Mouse (Mus musculus) heart, embryonic 14.5 days (tissue): ENCODE results near the gene Gkn2. TPM values are rescaled to one million over a fixed set of nuclear protein-coding genes. Genes with fewer than 3 reads are reported as not detected.

ENCODE experiments used
- ATAC-seq: fragments of 200-750 bp; cut with Nextera tagmentation; 2 replicates; pipeline ENCODE4 v1.8.0; 2017; ENCODE audit warnings: low read depth, moderate TSS enrichment; ENCODE audit not compliant: insufficient number of reproducible peaks, insufficient read depth, low FRiP score
- H3K27ac ChIP-seq, 2 experiments: fragments of 200-500 bp in 1 of 2; fragments of 300-500 bp in 1 of 2; sonication (generic) in 1 of 2; replicated peaks in 1 of 2; 2 replicates each; pipeline ENCODE4 v1.5.1; 2012 to 2014; ENCODE audit warnings: low read depth in 2 of 2, low read length in 2 of 2, control low read depth in 1 of 2, mild to moderate bottlenecking in 1 of 2, mixed read lengths in 1 of 2; ENCODE audit not compliant: control insufficient read depth in 1 of 2, insufficient read depth in 1 of 2
- H3K27me3 ChIP-seq: fragments of 300-500 bp; sonication (generic); 2 replicates; pipeline ENCODE4 v1.6.1; 2014; ENCODE audit warnings: mild to moderate bottlenecking, low read length, control low read depth; ENCODE audit not compliant: control insufficient read depth, insufficient read depth
- H3K36me3 ChIP-seq: fragments of 300-500 bp; sonication (generic); 2 replicates; pipeline ENCODE4 v1.6.1; 2014; ENCODE audit warnings: mild to moderate bottlenecking, control low read depth, low read length, mixed read lengths; ENCODE audit not compliant: control insufficient read depth, insufficient read depth
- H3K4me1 ChIP-seq, 2 experiments: fragments of 200-500 bp in 1 of 2; fragments of 300-500 bp in 1 of 2; sonication (generic) in 1 of 2; 2 replicates each; pipeline ENCODE4 v1.6.1; 2012 to 2014; ENCODE audit warnings: low read length in 2 of 2, control low read depth in 1 of 2, mixed read lengths in 1 of 2; ENCODE audit not compliant: control insufficient read depth in 2 of 2, insufficient read depth in 2 of 2
- H3K4me2 ChIP-seq: fragments of 300-500 bp; sonication (generic); 2 replicates; pipeline ENCODE4 v1.6.1; 2014; ENCODE audit warnings: mild to moderate bottlenecking, low read length
- H3K4me3 ChIP-seq, 2 experiments: fragments of 200-500 bp in 1 of 2; fragments of 300-500 bp in 1 of 2; sonication (generic) in 1 of 2; 2 replicates each; pipeline ENCODE4 v1.5.1; 2012 to 2014; ENCODE audit warnings: low read length in 2 of 2, mild to moderate bottlenecking in 2 of 2, control low read depth in 1 of 2, low read depth in 1 of 2, moderate library complexity in 1 of 2; ENCODE audit not compliant: control insufficient read depth in 1 of 2, insufficient read depth in 1 of 2
- H3K9ac ChIP-seq: fragments of 300-500 bp; sonication (generic); 2 replicates; pipeline ENCODE4 v1.6.1; 2014; ENCODE audit warnings: mild to moderate bottlenecking, low read length
- H3K9me3 ChIP-seq: fragments of 300-500 bp; sonication (generic); 2 replicates; pipeline ENCODE4 v1.6.1; 2016; ENCODE audit warnings: low read length, control low read depth; ENCODE audit not compliant: control insufficient read depth
- WGBS: fragments of 180-500 bp; shearing (Covaris S2); extraction: QIAGEN DNeasy Blood & Tissue Kit; methylation state at CpG from one replicate; pipeline ENCODE4 v1.1.7; 2014; 5-methylcytosine and 5-hydroxymethylcytosine counted together
- polyA plus RNA-seq: library from polyadenylated mRNA; unstranded; fragments of >200 nt; fragmentation: Nextera tagmentation; extraction: Ambion mirVana; gene quantifications from 2 replicates; pipeline ENCODE4 v1.2.1, GENCODE M21; 2014

Gene Gkn2
- polyA plus RNA-seq, 1 experiment from 2014 or later: not detected

- ATAC-seq: peak; percentile 35; the same call in 1 of the 2 replicates
- peaks cover 6% of the 10 kb centered on the region for H3K27me3 ChIP-seq
- peaks cover 4 to 8% of the 10 kb centered on the region in 2 experiments; a peak in 3 of 4 replicates for H3K4me1 ChIP-seq
- H3K4me2 ChIP-seq: peak within 1 kb of the TSS; percentile 78
- WGBS: 1% methylated on average over 54 of the region's 54 CpGs
- peak within 1 kb of the TSS; percentile 57 to 73 for H3K4me3 ChIP-seq
- no peaks in the 10 kb centered on the region for H3K36me3 ChIP-seq
- H3K9me3 ChIP-seq: no peaks in the 10 kb centered on the region
- H3K9ac ChIP-seq: peak within 1 kb of the TSS; percentile 74
- H3K27ac ChIP-seq: peak within 1 kb of the TSS; percentile 63 to 71
Observed at GRCm38 (mm10) chr6:87335091-87335934, 37.8 kb upstream of the Gkn2 start, which contains the start of gene Antxr1. Antxr1 (minus strand) TSS chr6:87335821.

GRCm38 (mm10) chr6:87335935-87336295, 37.2 kb upstream of the Gkn2 start:
- Histone ChIP-seq H3K27ac (no peak overlapping the region), H3K4me3 (no peak overlapping the region), H3K4me1 (peaks cover 4 to 8% of the 10 kb centered on the region in 2 experiments; a peak in 3 of 4 replicates), H3K4me2 (peak overlapping the region; percentile 78), H3K9ac (no peak overlapping the region), H3K36me3 (no peaks in the 10 kb centered on the region), H3K27me3 (peaks cover 6% of the 10 kb centered on the region), H3K9me3 (no peaks in the 10 kb centered on the region)
- 36% methylated on average over 6 of the region's 6 CpGs for WGBS
- no peak for ATAC-seq

GRCm38 (mm10) chr6:87350829-87351228, 22.3 kb upstream of the Gkn2 start, which contains the start of gene Gkn1:
Gkn1 (minus strand) TSS chr6:87350942.
- Histone ChIP-seq H3K27me3 (peaks cover 6% of the 10 kb centered on the region; the same call in 1 of the 2 replicates), H3K9ac (no peak within 1 kb of the TSS), H3K9me3 (no peaks in the 10 kb centered on the region), H3K36me3 (no peaks in the 10 kb centered on the region), H3K4me1 (no peaks in the 10 kb centered on the region), H3K27ac (no peak within 1 kb of the TSS), H3K4me3 (no peak within 1 kb of the TSS), H3K4me2 (no peak within 1 kb of the TSS)
- WGBS: 81% methylated on average over 8 of the region's 8 CpGs
- ATAC-seq: no peak

GRCm38 (mm10) chr6:87354441-87354840, 18.7 kb upstream of the Gkn2 start:
- H3K4me2 ChIP-seq: no peak overlapping the region
- no peaks in the 10 kb centered on the region for H3K27me3 ChIP-seq
- H3K36me3 ChIP-seq: no peaks in the 10 kb centered on the region
- no peak overlapping the region for H3K27ac ChIP-seq
- no peak overlapping the region for H3K9ac ChIP-seq
- H3K4me1 ChIP-seq: no peaks in the 10 kb centered on the region
- no peak overlapping the region for H3K4me3 ChIP-seq
- no peak for ATAC-seq
- no peaks in the 10 kb centered on the region for H3K9me3 ChIP-seq
- 62% methylated on average over 5 of the region's 5 CpGs for WGBS

GRCm38 (mm10) chr6:87369223-87369622, 3.9 kb upstream of the Gkn2 start:
- WGBS: 79% methylated on average over 5 of the region's 5 CpGs

GRCm38 (mm10) chr6:87383926-87384691, 11.0 kb downstream of the Gkn2 start:
- Histone ChIP-seq H3K27ac (no peak overlapping the region), H3K4me2 (peak overlapping the region; percentile 63), H3K9me3 (no peaks in the 10 kb centered on the region), H3K4me3 (peak overlapping the region; percentile 28 to 36), H3K4me1 (peaks cover 0 to 14% of the 10 kb centered on the region in 2 experiments; a peak in 3 of 4 replicates), H3K36me3 (no peaks in the 10 kb centered on the region), H3K9ac (peak overlapping the region; percentile 27; the same call in 1 of the 2 replicates), H3K27me3 (peaks cover 82% of the 10 kb centered on the region)
- no peak for ATAC-seq
- WGBS: 10% methylated on average over 24 of the region's 24 CpGs

More at GRCm38 (mm10) chr6:87369223-87369622, 3.9 kb upstream of the Gkn2 start:
- Histone ChIP-seq H3K9ac (no peak overlapping the region), H3K9me3 (no peaks in the 10 kb centered on the region), H3K4me3 (no peak overlapping the region), H3K27ac (no peak overlapping the region), H3K4me2 (no peak overlapping the region), H3K27me3 (peaks cover 5% of the 10 kb centered on the region; the same call in 1 of the 2 replicates), H3K4me1 (no peaks in the 10 kb centered on the region), H3K36me3 (no peaks in the 10 kb centered on the region)
- ATAC-seq: no peak

GRCm38 (mm10) chr6:87384761-87385160, 11.6 kb downstream of the Gkn2 start:
- Histone ChIP-seq H3K4me3 (no peak overlapping the region), H3K4me2 (peak overlapping the region; percentile 63), H3K9me3 (no peaks in the 10 kb centered on the region), H3K4me1 (peaks cover 0 to 14% of the 10 kb centered on the region in 2 experiments; a peak in 3 of 4 replicates), H3K27me3 (peaks cover 78% of the 10 kb centered on the region), H3K36me3 (no peaks in the 10 kb centered on the region), H3K27ac (no peak overlapping the region), H3K9ac (no peak overlapping the region)
- 35% methylated on average over 5 of the region's 6 CpGs for WGBS
- no peak for ATAC-seq
